Mouse (Mus musculus): ENCODE measurements around the gene Slc11a1.

The Slc11a1 gene

DNA sequence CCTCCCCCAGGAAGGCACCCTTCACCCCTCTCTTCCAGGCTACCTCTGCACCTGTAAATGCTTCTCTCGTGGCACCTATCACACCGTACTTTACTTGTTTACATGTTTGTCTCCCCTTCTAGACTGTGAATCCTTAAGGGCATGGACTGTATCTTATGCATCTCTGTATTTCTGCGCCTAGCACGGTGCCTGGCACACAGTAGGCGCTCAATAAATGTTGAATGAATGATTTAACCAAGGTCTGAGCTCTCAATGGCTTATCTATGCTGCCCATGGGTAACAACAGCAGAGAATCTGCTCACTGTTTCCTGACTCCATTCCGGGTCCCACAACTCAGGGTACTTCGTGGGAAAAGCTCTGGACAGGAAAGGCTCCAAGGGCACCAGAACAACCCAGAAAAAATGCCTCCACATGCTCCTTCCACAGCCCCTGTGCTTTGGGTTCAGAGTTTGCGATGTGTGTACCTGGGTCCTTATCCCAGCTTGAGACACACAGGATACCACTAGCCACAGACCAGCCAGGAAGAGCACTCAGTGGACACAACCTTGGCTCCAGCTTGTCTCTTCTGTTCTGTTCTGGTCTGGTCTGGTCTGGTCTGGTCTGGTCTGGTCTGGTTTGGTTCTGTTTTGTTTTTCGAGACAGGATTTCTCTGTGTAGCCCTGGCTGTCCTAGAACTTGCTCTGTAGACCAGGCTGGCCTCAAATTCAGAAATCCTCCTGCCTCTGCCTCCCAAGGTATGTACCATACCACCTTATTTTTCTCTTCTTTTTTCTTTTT, 21.4 kb upstream of the Slc11a1 start:
- DNase-seq (ENCODE audit: low spot score), result no peak

DNA sequence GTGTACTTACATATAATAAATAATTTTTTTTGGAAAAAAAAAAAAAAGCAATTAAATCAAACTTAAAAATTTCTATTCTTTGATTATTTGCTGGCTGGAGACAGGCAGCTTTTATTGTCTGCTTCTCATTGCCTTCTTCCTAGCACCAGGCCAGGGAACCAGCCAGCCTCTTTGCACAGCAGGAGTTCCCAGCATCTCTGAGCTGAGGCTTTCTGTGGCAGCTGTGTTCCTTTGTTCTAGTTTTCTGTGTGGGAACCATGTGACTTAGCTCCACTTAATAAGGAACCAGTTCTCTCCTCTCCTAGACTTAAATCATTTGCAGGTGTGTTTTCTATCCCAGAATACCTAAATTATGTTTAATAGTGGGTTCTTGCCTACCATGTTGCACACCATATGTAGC, 17.5 kb upstream of the Slc11a1 start:
- no peak for DNase-seq (ENCODE audit: low spot score)

DNA sequence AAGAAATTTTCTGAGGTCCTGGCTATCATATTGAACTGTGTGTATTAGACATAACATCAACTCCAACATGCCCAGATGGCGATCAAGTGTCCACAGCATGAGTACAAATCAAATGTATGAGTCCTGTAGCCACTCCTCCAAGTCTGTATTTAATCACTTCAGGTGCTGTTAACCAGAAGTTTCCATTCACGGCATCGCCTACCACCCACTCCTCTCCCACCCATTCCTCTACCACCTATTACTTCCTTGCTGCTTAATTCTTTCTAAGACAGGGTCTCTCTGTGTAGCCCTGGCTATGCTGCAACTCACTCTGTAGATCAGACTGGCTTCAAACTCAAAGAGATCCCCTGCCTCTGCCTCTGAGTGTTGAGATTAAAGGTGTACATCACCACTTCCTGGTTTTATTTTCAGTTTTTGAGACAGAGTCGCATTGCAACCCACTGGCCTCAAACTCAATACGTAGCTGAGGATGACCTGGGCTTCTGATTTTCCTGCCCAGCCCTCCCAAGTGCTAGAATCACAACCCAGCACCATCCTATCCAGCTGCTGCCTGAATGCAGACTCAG, 15.0 kb upstream of the Slc11a1 start:
- no peak for DNase-seq (ENCODE audit: low spot score)

DNA sequence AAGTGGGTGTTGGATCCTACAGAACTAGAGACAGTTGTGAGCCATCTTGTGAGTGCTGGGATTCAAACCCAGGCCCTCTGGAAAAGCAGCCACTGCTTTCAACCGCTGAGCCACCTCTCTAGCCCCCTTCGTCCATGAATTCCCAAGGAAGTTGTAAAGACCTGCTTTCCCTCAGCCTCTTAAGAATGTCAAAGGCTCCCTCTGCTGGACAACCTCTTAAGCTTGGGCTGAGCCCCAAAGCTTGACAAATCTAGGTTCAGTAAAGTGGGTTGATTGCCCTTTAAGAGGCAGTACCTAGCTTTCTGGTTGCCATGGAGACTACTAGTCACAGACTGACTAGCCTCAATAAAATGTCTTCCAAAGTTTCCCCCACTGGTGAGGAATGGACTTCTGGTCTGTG, 13.2 kb upstream of the Slc11a1 start, which contains the start of gene Catip:
Gene Catip (plus strand): TSS at position 297 of the 400 bp plus-strand sequence.
- DNase-seq (ENCODE audit: low spot score), result peak; percentile 53

DNA sequence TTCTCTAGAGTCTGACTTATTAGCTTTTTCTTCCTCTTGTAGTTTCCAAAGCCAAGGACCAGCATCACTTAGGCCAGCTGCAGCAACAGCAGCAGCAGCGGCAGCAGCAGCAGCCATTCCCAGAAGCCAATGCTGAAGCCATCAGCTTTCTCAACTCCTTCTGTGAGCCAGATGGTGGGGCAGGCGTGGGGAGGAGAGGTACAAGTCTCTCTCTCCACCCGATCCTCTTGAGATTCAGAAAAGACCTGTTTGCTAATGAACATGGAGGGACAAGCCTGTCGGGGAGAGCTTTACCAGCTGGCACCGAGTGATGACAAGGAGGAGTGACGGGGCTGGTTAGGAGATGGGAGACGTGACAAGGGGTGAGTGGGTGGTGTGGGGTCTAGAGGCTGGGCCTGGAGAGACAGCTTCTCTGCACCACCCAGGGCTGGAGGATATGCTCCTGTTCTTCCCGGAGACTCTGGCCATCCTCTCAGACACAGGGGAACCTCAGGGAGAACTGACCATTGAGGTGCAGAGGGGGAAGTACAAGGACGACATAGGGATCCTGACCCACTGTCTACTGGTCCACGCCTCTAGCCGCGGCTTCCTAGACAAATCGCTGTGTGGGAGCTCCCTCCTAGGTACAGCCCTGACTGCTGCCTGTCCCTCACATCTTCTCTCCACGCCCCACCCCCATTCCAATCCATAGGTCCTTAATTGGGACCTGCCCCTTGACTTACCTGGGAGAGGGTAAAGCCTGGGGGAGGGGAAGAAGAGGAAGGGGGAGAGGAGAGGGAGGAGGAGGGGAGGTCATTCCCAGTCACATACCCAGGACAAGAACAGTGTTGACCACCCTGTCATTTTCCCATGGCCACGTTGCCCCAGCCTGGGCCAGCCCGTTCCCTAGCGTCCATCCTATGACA, 12.4 kb upstream of the Slc11a1 start:
- no peak for DNase-seq (ENCODE audit: low spot score)

DNA sequence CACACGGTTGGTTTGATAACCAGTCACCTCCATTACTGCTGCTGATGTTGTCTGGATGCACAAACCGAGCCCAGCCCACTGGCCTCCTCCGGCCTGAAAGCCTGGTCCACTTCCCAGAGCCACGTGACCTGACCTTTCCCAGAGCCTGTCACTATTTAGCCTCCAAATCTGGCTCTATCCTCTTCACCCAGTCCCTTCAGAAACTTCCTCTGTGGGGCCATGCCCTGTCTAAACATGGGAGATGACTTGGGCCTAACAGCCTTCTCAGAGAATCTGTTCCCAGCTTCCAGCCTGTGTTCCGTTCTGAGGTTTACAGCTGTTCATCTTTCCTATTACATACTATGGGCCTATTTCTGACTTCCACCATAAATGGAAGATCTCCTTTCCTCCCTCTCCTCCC, 11.6 kb upstream of the Slc11a1 start:
- no peak for DNase-seq (ENCODE audit: low spot score)

DNA sequence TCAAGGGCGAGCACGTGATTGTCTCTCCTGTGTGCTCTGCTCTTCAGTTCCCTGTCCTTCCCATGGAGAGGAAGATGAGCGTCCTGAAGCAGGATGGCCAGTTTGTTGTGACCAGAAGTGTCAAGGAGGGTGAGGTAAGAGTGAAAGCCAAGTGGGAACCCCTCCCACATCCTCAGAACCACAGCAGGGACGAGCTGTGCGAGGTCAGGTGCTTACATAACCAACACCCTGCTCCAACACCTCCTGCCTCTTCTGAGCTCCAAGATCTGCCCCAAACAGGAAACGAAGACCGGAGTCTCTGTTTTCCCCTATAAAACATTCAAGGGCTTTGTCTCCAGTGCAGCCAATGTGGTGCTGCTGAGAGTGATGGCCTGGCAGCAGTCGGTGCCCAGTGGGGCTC, 10.7 kb upstream of the Slc11a1 start:
- DNase-seq (ENCODE audit: low spot score), result no peak

DNA sequence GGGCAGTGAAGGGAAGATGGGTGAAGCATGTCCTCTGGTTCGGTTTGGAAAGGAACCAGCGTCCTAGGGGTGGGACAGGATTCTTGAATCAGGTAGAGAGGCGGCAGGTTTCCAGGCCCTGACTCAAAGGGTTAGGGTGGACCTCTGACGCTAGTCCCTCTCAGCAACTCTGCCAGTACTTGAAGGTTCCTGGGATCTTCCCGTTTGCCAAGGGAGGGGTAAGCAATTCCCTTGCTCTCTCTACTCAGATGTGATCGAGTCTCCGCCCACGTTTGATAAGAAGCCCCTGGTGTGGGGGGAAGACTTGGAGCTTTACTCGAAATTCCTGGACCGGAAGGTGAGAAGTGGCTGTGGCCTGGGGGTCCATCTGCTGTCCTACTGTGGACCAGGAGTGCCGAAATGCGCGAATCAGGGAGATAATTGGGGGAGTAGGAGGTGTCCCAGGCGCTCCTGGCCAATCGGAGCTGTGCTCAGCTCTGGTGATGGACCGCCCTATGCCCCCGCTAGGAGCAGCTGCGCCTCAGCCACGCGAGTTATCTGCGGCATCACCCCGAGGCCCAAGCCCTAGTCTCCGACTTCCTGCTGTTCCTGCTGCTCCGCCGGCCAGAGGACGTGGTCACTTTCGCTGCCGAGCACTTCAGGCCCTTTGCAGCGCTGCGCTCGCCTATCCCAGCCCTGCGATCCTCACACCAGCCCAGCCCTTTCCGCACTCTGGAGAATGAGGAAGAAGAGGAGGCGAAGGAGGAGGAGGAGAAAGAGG, 6.9 kb upstream of the Slc11a1 start:
- no peak for DNase-seq (ENCODE audit: low spot score)

DNA sequence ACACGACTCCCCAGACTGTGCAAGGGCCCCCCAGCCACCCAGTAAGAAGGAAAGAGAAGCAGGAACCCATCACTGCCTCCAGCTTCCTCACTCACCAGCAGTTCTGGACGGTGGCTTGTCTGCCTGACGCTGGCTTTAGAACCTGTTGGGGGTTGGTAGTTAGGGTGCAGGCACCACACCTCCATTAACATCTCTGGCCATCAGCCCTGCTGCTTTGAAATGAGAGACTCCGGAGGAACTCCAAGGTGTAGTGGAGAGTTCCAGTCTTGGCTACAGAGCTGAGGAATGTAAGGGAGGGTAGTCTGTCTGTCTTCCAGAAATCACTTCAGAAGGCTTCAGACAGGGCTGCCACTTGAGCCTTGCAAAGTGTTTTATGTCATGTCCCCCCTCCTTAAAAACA, 5.0 kb upstream of the Slc11a1 start:
- no peak for DNase-seq (ENCODE audit: low spot score)

DNA sequence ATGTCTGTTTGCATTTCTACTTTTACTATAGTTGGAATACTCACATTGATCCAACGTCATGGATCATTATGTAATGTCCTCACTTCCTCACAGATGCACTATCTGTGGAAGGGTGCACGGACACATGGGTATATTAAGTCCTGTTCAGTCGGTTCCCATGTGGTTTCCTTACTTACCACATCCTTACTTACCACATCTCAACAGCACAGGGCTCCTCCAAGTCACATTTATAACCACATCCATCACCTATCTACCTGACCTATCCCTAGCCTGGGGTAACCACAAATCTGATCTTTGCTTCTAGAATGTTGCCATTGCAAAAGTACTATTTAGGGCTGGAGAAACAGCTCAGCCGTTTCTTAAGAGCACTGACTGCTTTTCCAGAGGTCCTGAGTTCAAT, 1.6 kb upstream of the Slc11a1 start:
- DNase-seq (ENCODE audit: low spot score), result no peak

DNA sequence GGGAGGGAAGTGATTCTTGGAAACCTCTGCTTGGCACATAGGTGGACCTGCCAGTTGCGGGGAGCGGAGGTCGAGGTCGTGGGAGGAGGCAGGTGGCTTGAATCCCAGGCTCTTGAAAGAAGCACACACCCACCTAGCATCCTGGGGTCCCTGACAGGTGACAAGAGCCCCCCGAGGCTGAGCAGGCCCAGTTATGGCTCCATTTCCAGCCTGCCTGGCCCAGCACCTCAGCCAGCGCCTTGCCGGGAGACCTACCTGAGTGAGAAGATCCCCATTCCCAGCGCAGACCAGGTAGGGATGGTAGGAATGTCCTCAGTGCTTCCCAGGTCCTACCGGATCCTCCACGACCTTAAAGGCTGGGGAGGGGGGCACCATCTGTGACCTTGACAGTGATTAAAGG, 566 bp downstream of the Slc11a1 start:
- no peak for DNase-seq (ENCODE audit: low spot score)

DNA sequence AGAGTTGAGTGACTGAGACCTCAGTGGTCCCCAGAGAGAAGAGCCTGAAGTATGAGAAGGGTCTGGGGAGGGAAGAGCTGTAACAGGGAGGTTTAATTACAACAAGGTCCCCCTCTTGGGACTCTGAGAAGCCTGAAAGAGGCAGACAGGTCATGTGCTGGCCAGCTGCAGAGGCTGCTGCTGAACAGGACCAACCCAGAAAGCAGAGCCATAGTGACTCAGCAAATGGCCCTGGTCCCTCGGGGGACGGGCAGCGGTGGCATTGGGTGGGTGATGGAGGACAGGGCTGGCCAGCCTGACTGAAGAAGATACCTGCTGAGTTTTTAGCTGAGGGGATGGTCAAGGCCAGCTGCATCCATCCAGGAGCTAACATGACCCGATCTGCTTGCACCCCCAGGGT, 1.4 kb downstream of the Slc11a1 start:
- DNase-seq (ENCODE audit: low spot score), result no peak

DNA sequence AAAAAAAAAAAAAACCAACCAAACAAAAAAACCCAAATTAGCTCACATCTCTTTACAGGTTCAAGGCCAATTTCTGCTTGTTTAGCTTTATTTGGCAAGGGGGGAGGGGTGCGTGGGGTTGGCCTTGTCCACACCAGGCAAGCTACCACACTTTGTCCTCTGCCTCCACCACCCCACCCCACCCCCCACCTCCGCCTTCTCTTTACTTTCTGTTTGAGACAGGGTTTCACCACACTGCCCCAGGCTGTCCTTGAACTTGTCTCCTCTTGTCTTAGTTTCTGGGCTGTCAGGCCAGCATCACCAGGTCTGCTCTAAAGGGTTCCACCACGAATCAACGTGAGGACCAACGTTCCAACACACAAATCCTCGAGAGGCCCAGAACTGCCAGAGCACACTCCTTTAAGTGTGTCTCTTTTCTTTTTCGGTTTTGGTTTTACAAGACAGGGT, 4.1 kb downstream of the Slc11a1 start:
- DNase-seq (ENCODE audit: low spot score), result no peak

DNA sequence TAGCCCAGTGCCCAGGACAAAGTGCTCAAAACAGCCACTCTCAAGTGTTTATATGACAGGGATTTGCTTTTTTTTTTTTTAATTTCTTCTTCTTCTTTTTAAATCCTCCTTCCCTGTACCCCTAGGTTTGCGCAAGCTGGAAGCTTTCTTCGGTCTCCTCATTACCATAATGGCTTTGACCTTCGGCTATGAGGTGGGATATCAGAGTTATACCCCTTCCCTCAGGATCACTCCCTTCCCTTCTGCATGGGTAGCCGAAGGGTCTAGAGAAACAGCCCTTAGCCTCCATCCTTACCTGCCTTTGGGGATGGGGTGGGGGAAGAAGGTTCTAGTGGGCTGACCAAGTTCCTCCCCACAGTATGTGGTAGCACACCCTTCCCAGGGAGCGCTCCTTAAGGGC, 5.5 kb downstream of the Slc11a1 start:
- DNase-seq (ENCODE audit: low spot score), result no peak

DNA sequence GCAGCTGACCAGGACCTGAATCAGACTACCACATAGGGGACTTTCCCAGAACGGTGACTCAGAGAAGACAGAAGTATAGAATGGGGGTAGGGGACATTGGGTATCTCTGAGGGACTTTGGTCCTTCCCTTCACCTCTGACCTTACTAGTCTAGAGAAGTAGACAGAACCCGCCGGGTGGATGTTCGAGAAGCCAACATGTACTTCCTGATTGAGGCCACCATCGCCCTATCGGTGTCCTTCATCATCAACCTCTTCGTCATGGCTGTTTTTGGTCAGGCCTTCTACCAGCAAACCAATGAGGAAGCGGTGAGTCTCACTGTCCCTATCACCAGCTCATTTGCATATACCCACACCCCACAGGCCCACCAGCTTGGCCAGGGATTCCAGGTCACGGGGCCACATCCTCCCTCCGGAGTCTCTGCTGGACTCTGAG, 6.6 kb downstream of the Slc11a1 start:
- DNase-seq (ENCODE audit: low spot score), result no peak

DNA sequence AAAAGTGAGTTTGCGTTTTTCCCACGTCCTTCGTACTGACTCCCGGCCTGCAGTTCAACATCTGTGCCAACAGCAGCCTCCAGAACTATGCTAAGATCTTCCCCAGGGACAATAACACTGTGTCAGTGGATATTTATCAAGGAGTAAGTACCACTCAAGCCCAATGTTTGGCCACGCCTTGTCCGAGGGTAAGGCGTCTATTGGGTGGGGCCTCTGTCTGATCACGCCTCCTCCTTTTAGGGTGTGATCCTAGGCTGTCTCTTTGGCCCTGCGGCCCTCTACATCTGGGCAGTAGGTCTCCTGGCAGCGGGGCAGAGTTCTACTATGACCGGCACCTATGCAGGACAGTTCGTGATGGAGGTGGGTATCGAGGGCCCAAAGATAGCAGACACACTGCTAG, 8.4 kb downstream of the Slc11a1 start:
- no peak for DNase-seq (ENCODE audit: low spot score)

DNA sequence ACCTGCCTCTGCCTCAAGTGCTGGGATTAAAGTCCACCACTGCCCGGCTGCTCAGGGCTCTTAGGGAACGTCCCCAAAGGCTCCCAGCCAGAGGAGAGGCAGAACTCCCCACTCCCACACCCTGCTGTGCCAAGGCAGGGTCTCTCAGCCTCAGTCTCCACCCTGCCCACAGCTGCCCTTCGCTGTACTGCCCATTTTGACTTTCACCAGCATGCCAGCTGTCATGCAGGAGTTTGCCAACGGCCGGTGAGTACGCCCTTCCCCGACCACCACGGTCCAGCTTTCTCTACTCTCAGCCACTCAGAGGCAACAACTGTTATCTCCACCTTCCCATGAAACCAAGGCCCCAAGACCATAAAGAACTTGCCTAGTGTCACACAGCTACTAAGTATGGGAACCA, 9.5 kb downstream of the Slc11a1 start:
- no peak for DNase-seq (ENCODE audit: low spot score)

DNA sequence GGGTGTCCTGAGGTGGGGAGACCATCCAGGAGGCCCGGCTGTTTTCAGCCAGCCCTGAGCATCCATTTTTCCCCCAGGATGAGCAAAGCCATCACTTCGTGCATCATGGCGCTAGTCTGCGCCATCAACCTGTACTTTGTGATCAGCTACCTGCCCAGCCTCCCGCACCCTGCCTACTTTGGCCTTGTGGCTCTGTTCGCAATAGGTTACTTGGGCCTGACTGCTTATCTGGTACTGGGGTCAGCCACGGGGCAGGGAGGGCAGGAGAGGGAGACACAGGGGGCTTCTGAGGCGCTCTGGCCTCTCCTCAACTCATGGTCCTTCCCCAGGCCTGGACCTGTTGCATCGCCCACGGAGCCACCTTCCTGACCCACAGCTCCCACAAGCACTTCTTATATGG, 10.1 kb downstream of the Slc11a1 start:
- no peak for DNase-seq (ENCODE audit: low spot score)

DNA sequence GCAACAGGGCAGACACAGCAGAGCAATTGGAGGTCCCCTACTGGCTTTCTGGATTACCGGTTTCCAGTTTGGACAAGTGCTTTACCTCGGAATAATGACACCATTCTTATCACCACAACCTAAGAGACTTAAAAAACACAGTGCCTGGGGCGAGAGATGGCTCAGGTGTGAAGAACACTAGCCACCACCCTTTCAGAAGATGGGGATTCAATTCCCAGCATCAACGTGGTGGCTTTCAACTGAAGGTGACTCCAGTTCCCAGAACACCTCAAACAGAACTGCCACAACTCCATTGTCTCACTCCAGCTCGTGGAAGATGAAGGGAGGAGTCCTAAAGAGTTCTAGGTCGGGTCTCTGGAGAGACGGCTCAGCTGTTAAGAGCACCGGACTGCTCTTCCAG, 10.5 kb downstream of the Slc11a1 start:
- DNase-seq (ENCODE audit: low spot score), result no peak

DNA sequence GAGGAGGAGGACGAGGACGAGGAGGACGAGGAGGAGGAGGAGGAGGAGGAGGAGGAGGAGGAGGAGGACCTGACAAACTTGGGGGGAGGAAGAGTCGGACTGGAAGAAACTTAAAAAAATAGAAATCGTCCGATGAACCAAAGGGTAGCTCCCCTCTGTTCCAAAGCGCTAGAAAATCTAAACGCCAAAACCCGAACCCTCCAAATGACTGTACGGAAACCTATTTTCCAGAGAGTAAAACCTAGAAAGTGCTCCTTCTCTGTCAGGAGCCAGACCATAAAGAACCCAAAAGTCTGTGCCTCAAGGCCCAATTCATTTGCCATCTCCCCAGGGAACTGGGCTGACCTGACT, 11.3 kb downstream of the Slc11a1 start:
- no peak for DNase-seq (ENCODE audit: low spot score)

DNA sequence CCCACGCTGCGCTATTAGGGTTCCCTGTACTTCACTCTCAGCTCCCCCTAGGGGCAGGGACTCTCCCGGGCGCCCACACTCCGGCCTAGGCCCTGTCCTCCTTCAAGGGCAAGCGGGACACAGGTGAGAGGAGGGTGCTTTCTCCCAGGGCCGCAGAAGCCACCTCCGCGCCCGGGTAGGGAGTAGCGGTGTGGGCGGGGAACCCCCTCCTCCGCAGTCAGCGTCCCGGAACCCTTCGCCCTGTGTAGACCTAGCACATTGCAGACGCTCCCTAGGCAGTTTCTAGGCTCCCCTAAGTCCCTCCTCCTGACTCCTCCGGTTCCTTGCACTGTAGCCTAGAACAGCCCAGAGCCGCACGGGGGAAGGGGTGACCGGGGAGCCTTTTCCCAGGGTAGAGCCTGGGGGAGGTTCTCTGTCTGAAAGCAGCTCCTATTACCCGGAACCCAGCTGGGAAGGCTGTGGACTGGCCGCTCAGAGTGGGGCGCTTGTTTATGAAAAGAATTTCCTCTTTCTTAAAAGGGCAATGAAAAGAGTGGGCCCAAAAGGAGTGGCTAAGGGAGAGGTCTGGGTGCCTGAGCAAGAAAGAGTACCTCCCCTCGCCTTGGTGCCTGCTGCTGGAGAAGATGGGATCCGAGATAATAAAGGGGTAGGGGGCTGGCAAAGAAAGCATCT, 11.9 kb downstream of the Slc11a1 start:
- peak; percentile 94 for DNase-seq (ENCODE audit: low spot score)
